Mouse (Mus musculus) liver, embryonic 14.5 days (tissue): Measurements from ENCODE around the gene Upf3a.
"Not testable (repeated sequence)": the region's sequence is repeated elsewhere in the genome, so short reads cannot be mapped to it uniquely, and the experiment has no call there.

Source experiments
- CTCF ChIP-seq: IDR thresholded peaks from 2 replicates; pipeline ENCODE4 v1.5.1; 2016; ENCODE audit warnings: antibody characterized with exemption, low read depth, control low read depth
- EP300 ChIP-seq: IDR thresholded peaks from 2 replicates; pipeline ENCODE4 v1.6.1; 2016; ENCODE audit warnings: antibody characterized with exemption, low read depth

- not testable (repeated sequence) for TF ChIP-seq CTCF, EP300
Measured at GRCm38 (mm10) chr8:13843286-13843685, 57.9 kb downstream of the Upf3a start.
